Mouse (Mus musculus): ENCODE data around the gene Rel. TPM values are rescaled to one million over a fixed set of nuclear protein-coding genes. Genes with fewer than 3 reads are reported as not detected.
"Not testable (repeated sequence)": the region's sequence is repeated elsewhere in the genome, so short reads cannot be mapped to it uniquely, and the experiment has no call there.

Rel gene
- polyA plus RNA-seq (2016; fragmentation: Nextera tagmentation; extraction: Ambion mirVana): 0.36 and 0.63 TPM in 2 replicates

- H3K9me3 ChIP-seq (replicated peaks): no peaks in the 10 kb centered on the region
- peaks cover 35% of the 10 kb centered on the region for H3K27me3 ChIP-seq (replicated peaks)
- no peaks in the 10 kb centered on the region for H3K36me3 ChIP-seq
- H3K27ac ChIP-seq: peak within 1 kb of the TSS; percentile 77
- H3K4me2 ChIP-seq: peak within 1 kb of the TSS; percentile 77
- H3K4me1 ChIP-seq: peaks cover 17% of the 10 kb centered on the region; the same call in 1 of the 2 replicates
- ATAC-seq: peak; percentile 81
- WGBS (ENCODE audit: insufficient replicate concordance): under 1% methylated on average over 74 of the region's 88 CpGs
- H3K4me3 ChIP-seq: peak within 1 kb of the TSS; percentile 72
- peak within 1 kb of the TSS; percentile 71 for H3K9ac ChIP-seq
Measured at GRCm38 (mm10) chr11:23770760-23771506, at the start of gene Rel. Gene Rel (minus strand): TSS chr11:23770970.

- Histone ChIP-seq H3K9me3 (replicated peaks) (no peaks in the 10 kb centered on the region), H3K27me3 (replicated peaks) (no peaks in the 10 kb centered on the region), H3K4me2 (no peak overlapping the region), H3K27ac (no peak overlapping the region), H3K9ac (no peak overlapping the region), H3K4me3 (no peak overlapping the region), H3K36me3 (no peaks in the 10 kb centered on the region), H3K4me1 (no peaks in the 10 kb centered on the region)
- WGBS (ENCODE audit: insufficient replicate concordance): 20% methylated on average over 1 of the region's 1 CpGs
- ATAC-seq: no peak
Measured at GRCm38 (mm10) chr11:23818745-23819144, 48.0 kb upstream of the Rel start.

GRCm38 (mm10) chr11:23810741-23811140 lies 40.0 kb upstream of the Rel start:
- no peak for ATAC-seq
- no peak overlapping the region for H3K4me3 ChIP-seq
- H3K36me3 ChIP-seq: no peaks in the 10 kb centered on the region
- H3K4me2 ChIP-seq: no peak overlapping the region
- H3K27me3 ChIP-seq (replicated peaks): no peaks in the 10 kb centered on the region
- no peaks in the 10 kb centered on the region for H3K9me3 ChIP-seq (replicated peaks)
- 42% methylated on average over 2 of the region's 2 CpGs for WGBS (ENCODE audit: insufficient replicate concordance)
- no peak overlapping the region for H3K9ac ChIP-seq
- H3K27ac ChIP-seq: no peak overlapping the region
- no peaks in the 10 kb centered on the region for H3K4me1 ChIP-seq

GRCm38 (mm10) chr11:23805716-23806115 lies 34.9 kb upstream of the Rel start:
- ATAC-seq: no peak

GRCm38 (mm10) chr11:23803136-23803535 lies 32.4 kb upstream of the Rel start:
- Histone ChIP-seq H3K9me3 (replicated peaks) (no peaks in the 10 kb centered on the region), H3K4me3 (no peak overlapping the region), H3K27ac (no peak overlapping the region), H3K4me2 (no peak overlapping the region), H3K27me3 (replicated peaks) (no peaks in the 10 kb centered on the region), H3K4me1 (no peaks in the 10 kb centered on the region), H3K9ac (no peak overlapping the region), H3K36me3 (no peaks in the 10 kb centered on the region)
- 76% methylated on average over 7 of the region's 7 CpGs for WGBS (ENCODE audit: insufficient replicate concordance)
- ATAC-seq: no peak

More at GRCm38 (mm10) chr11:23805716-23806115, 34.9 kb upstream of the Rel start:
- no peaks in the 10 kb centered on the region for H3K4me1 ChIP-seq
- no peaks in the 10 kb centered on the region for H3K9me3 ChIP-seq (replicated peaks)
- no peak overlapping the region for H3K4me3 ChIP-seq
- H3K36me3 ChIP-seq: no peaks in the 10 kb centered on the region
- H3K9ac ChIP-seq: no peak overlapping the region
- no peaks in the 10 kb centered on the region for H3K27me3 ChIP-seq (replicated peaks)
- H3K4me2 ChIP-seq: no peak overlapping the region
- H3K27ac ChIP-seq: no peak overlapping the region
- WGBS (ENCODE audit: insufficient replicate concordance): 38% methylated on average over 3 of the region's 3 CpGs

GRCm38 (mm10) chr11:23802256-23802655 lies 31.5 kb upstream of the Rel start:
- WGBS (ENCODE audit: insufficient replicate concordance): 61% methylated on average over 1 of the region's 1 CpGs
- no peaks in the 10 kb centered on the region for H3K9me3 ChIP-seq (replicated peaks)
- H3K9ac ChIP-seq: no peak overlapping the region
- ATAC-seq: no peak
- no peak overlapping the region for H3K4me2 ChIP-seq
- no peaks in the 10 kb centered on the region for H3K27me3 ChIP-seq (replicated peaks)
- no peaks in the 10 kb centered on the region for H3K36me3 ChIP-seq
- no peaks in the 10 kb centered on the region for H3K4me1 ChIP-seq
- no peak overlapping the region for H3K27ac ChIP-seq
- no peak overlapping the region for H3K4me3 ChIP-seq

GRCm38 (mm10) chr11:23801851-23802250 lies 31.1 kb upstream of the Rel start:
- H3K4me1 ChIP-seq: no peaks in the 10 kb centered on the region
- H3K4me2 ChIP-seq: no peak overlapping the region
- ATAC-seq: no peak
- no peaks in the 10 kb centered on the region for H3K27me3 ChIP-seq (replicated peaks)
- H3K9me3 ChIP-seq (replicated peaks): no peaks in the 10 kb centered on the region
- 52% methylated on average over 7 of the region's 7 CpGs for WGBS (ENCODE audit: insufficient replicate concordance)
- H3K4me3 ChIP-seq: no peak overlapping the region
- H3K9ac ChIP-seq: no peak overlapping the region
- H3K27ac ChIP-seq: no peak overlapping the region
- no peaks in the 10 kb centered on the region for H3K36me3 ChIP-seq

GRCm38 (mm10) chr11:23783677-23784076 lies 12.9 kb upstream of the Rel start:
- H3K4me3 ChIP-seq, ATAC-seq: not testable (repeated sequence)
- 71% methylated on average over 5 of the region's 5 CpGs for WGBS (ENCODE audit: insufficient replicate concordance)

GRCm38 (mm10) chr11:23783085-23783484 lies 12.3 kb upstream of the Rel start:
- ATAC-seq: no peak
- Histone ChIP-seq H3K36me3 (no peaks in the 10 kb centered on the region), H3K4me1 (no peaks in the 10 kb centered on the region), H3K4me2 (no peak overlapping the region), H3K4me3 (no peak overlapping the region), H3K27me3 (replicated peaks) (no peaks in the 10 kb centered on the region), H3K27ac (no peak overlapping the region), H3K9me3 (replicated peaks) (no peaks in the 10 kb centered on the region), H3K9ac (no peak overlapping the region)
- WGBS (ENCODE audit: insufficient replicate concordance): 70% methylated on average over 5 of the region's 5 CpGs

More at GRCm38 (mm10) chr11:23783677-23784076, 12.9 kb upstream of the Rel start:
- H3K27ac ChIP-seq; H3K9ac ChIP-seq; H3K4me2 ChIP-seq; H3K9me3 ChIP-seq (replicated peaks); H3K36me3 ChIP-seq; H3K27me3 ChIP-seq (replicated peaks); H3K4me1 ChIP-seq: not testable (repeated sequence)

GRCm38 (mm10) chr11:23782038-23782437 lies 11.3 kb upstream of the Rel start:
- Histone ChIP-seq H3K4me3 (no peak overlapping the region), H3K27ac (no peak overlapping the region), H3K4me1 (no peaks in the 10 kb centered on the region), H3K36me3 (no peaks in the 10 kb centered on the region), H3K27me3 (replicated peaks) (no peaks in the 10 kb centered on the region), H3K9ac (no peak overlapping the region), H3K9me3 (replicated peaks) (no peaks in the 10 kb centered on the region), H3K4me2 (no peak overlapping the region)
- ATAC-seq: no peak
- whole genome bisulfite sequencing (ENCODE audit: insufficient replicate concordance): 41% methylated on average over 3 of the region's 3 CpGs

GRCm38 (mm10) chr11:23778787-23779201 lies 8.0 kb upstream of the Rel start:
- H3K4me1 ChIP-seq: no peaks in the 10 kb centered on the region
- no peak overlapping the region for H3K9ac ChIP-seq
- 70% methylated on average over 8 of the region's 8 CpGs for WGBS (ENCODE audit: insufficient replicate concordance)
- no peak for ATAC-seq
- H3K27me3 ChIP-seq (replicated peaks): no peaks in the 10 kb centered on the region
- no peaks in the 10 kb centered on the region for H3K36me3 ChIP-seq
- H3K27ac ChIP-seq: no peak overlapping the region
- no peak overlapping the region for H3K4me2 ChIP-seq
- no peaks in the 10 kb centered on the region for H3K9me3 ChIP-seq (replicated peaks)
- H3K4me3 ChIP-seq: no peak overlapping the region

- Histone ChIP-seq H3K27me3 (replicated peaks) (peaks cover 35% of the 10 kb centered on the region), H3K9me3 (replicated peaks) (no peaks in the 10 kb centered on the region), H3K36me3 (no peaks in the 10 kb centered on the region), H3K4me2 (no peak overlapping the region), H3K4me3 (no peak overlapping the region), H3K27ac (no peak overlapping the region), H3K9ac (no peak overlapping the region), H3K4me1 (peaks cover 17% of the 10 kb centered on the region; the same call in 1 of the 2 replicates)
- WGBS (ENCODE audit: insufficient replicate concordance): 24% methylated on average over 1 of the region's 1 CpGs
- no peak for ATAC-seq
Measured at GRCm38 (mm10) chr11:23772471-23772870, 1.7 kb upstream of the Rel start.

Data from liver, embryonic 12.5 days (tissue).